Mouse (Mus musculus) kidney, adult 2 months (tissue): ENCODE results near the gene Grb7. TPM values are rescaled to one million over a fixed set of nuclear protein-coding genes. Genes with fewer than 3 reads are reported as not detected.

Experiments
- DNase-seq: peaks from one replicate; pipeline ENCODE4 v3.0.0; 2021
- H3K27ac ChIP-seq: fragments of 200-500 bp; 2 replicates; pipeline ENCODE4 v1.5.1; 2012; ENCODE audit warnings: low read depth, low read length, control low read depth, inconsistent platforms; ENCODE audit not compliant: insufficient read depth
- H3K27me3 ChIP-seq: fragments of 200-500 bp; replicated peaks from 2 replicates; pipeline ENCODE4 v1.6.1; 2012; ENCODE audit warnings: mild to moderate bottlenecking, moderate library complexity, low read length, inconsistent platforms; ENCODE audit not compliant: control insufficient read depth, insufficient read depth
- H3K36me3 ChIP-seq: fragments of 200-500 bp; 2 replicates; pipeline ENCODE4 v1.6.1; 2012; ENCODE audit warnings: mild to moderate bottlenecking, moderate library complexity, low read length, inconsistent platforms; ENCODE audit not compliant: control insufficient read depth, insufficient read depth
- H3K4me1 ChIP-seq: fragments of 200-500 bp; 2 replicates; pipeline ENCODE4 v1.6.1; 2011; ENCODE audit warnings: low read length; ENCODE audit not compliant: control insufficient read depth, insufficient read depth
- H3K4me3 ChIP-seq: fragments of 200-500 bp; 2 replicates; pipeline ENCODE4 v1.5.1; 2011; ENCODE audit warnings: mild to moderate bottlenecking, low read depth, low read length, control low read depth; ENCODE audit not compliant: insufficient read depth
- CTCF ChIP-seq: fragments of 200-500 bp; conservative IDR thresholded peaks from 2 replicates; pipeline ENCODE4 v1.5.1; 2011; ENCODE audit warnings: low read depth, mild to moderate bottlenecking, control low read depth, low read length, moderate library complexity, mixed read lengths; ENCODE audit not compliant: insufficient read depth, insufficient read length
- POLR2A ChIP-seq: fragments of 200-500 bp; IDR thresholded peaks from one replicate; pipeline ENCODE4 v1.6.1; 2011; ENCODE audit warnings: low read depth, low read length, control low read depth
- WGBS: fragments of 180-500 bp; shearing (Covaris S2); methylation state at CpG from one replicate; pipeline ENCODE4 v1.1.7; 2018; 5-methylcytosine and 5-hydroxymethylcytosine counted together
- polyA plus RNA-seq: library from polyadenylated mRNA; depleted of rRNA; stranded (reverse); fragments of >200 nt; gene quantifications from 2 replicates; pipeline ENCODE4 v1.2.3, GENCODE M21; 2012

Gene Grb7
- polyA plus RNA-seq, 1 experiment, result 143 TPM

DNA sequence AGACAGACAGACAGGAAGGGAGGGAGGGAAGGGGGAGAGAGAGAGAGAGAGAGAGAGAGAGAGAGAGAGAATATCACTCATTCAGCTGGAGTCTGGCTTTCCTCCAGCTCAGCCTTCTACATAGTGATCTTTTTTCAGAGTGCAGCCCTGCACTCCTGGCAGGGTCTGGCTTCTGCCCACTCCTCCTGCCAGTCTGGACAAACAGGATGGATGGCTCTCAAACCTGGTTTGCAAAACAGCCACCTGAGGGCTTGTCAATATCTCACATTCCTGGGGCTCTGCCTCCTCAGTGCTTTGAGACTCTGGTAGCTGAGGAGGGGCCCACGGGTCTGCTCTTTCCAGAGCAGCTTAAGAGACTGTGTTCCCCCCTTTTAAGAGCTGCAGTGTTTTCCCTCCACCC, 956 bp upstream of the Grb7 start:
- Histone ChIP-seq H3K36me3 (no peaks in the 10 kb centered on the region), H3K27me3 (no peaks in the 10 kb centered on the region), H3K27ac (peak overlapping the region; percentile 98), H3K4me3 (no peak overlapping the region), H3K4me1 (peaks cover 20% of the 10 kb centered on the region)
- WGBS, result 33% methylated on average over 1 of the region's 1 CpGs
- peak; percentile 32 for DNase-seq
- TF ChIP-seq POLR2A (no peak), CTCF (no peak)

DNA sequence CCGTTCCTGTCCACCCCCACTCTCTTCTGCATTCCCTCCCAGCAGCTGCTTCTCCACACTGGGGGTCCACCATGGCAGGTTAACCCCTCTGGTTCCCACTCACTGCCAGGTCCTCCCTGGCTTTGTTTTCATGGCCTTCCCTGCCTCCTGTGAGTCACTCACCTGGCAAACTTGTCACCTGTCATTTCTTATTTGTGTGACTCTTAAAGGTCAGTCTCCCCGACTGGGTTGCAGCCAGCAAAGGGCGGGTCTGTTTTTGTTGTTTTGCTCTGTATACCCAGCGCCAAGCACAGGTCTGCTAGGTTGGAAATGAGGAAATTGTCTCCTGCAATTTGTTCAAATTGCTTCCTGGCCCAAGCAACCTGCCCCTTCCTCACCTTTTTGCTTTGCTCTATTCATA, 515 bp upstream of the Grb7 start:
- Histone ChIP-seq H3K36me3 (no peaks in the 10 kb centered on the region; the same call in 1 of the 2 replicates), H3K27ac (peak overlapping the region; percentile 98), H3K4me1 (peaks cover 24% of the 10 kb centered on the region), H3K4me3 (no peak overlapping the region), H3K27me3 (no peaks in the 10 kb centered on the region)
- TF ChIP-seq POLR2A (no peak), CTCF (no peak)
- peak; percentile 89 for DNase-seq
- WGBS, result 33% methylated on average over 4 of the region's 4 CpGs

DNA sequence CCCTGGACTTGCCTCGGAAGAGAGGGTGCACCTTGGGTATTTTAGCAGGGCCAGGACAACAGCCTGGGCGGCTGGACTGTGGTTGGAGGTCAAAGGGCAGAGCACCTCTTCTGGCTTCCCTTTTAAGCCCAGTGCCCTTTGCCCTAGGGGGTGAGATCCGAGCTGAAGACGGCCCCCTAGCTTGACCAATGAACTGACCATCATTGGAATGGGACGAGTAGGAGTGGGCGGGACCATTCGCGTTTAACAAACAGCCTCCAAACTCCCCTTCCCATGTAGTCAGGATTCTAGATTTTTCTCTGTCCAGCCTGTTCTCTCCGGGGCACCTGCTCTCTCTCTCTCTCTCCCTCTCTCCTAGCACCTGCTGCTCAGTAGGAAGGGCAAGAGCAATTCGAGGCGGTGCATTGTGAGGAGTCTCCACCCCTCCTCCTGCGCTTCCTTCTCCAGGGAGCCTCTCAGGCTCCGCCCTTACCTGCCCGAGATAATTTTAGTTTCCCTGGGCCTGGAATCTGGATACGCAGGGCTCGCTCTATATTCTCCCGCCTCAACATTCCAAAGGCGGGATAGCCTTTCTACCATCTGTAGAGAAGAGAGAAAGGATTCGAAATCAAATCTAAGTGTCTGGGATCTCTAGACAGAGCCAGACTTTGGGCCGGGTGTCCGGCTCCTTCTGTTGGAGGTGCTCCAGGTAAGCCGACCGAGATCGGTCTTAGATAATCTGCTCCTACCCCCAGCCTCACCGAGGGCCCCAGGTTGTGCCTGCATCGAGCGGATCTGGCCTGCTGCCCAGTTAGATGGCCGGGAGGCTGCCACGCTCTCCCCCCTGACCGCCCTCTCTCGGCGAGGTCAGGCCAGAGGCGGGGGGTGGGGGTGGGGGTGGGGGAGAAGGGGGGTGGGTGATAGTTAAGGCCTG, 624 bp downstream of the Grb7 start:
- peaks cover 4% of the 10 kb centered on the region for H3K36me3 ChIP-seq
- TF ChIP-seq CTCF, result no peak
- no peak for TF ChIP-seq POLR2A
- H3K27ac ChIP-seq, result peak overlapping the region; percentile 98
- peaks cover 26% of the 10 kb centered on the region for H3K4me1 ChIP-seq
- peak overlapping the region; percentile 89 for H3K4me3 ChIP-seq
- peak; percentile 95 for DNase-seq
- no peaks in the 10 kb centered on the region for H3K27me3 ChIP-seq
- WGBS, result 3% methylated on average over 33 of the region's 33 CpGs

DNA sequence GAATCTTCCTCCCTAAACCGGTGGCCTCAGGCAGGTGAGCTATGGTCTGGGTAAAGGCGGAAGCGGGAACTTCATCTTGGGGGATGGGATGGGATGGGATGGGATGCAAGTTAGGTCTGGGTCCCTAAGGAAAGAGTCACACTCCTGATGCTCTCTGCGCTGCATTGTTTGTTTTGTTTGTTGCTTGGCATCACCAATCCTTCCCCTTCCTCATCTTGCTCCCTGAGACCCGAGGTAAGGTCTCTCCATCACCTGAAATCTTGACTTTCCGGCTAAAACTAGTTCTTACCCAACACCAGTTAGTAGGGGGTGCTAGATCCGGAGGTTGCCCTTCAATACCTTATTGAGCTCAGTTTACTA, 1.3 kb downstream of the Grb7 start:
- Histone ChIP-seq H3K27ac (peak overlapping the region; percentile 98), H3K36me3 (peaks cover 8% of the 10 kb centered on the region), H3K27me3 (no peaks in the 10 kb centered on the region), H3K4me1 (peaks cover 26% of the 10 kb centered on the region), H3K4me3 (peak overlapping the region; percentile 89)
- DNase-seq, result no peak
- WGBS, result 15% methylated on average over 7 of the region's 7 CpGs
- TF ChIP-seq CTCF, result no peak
- TF ChIP-seq POLR2A, result no peak

DNA sequence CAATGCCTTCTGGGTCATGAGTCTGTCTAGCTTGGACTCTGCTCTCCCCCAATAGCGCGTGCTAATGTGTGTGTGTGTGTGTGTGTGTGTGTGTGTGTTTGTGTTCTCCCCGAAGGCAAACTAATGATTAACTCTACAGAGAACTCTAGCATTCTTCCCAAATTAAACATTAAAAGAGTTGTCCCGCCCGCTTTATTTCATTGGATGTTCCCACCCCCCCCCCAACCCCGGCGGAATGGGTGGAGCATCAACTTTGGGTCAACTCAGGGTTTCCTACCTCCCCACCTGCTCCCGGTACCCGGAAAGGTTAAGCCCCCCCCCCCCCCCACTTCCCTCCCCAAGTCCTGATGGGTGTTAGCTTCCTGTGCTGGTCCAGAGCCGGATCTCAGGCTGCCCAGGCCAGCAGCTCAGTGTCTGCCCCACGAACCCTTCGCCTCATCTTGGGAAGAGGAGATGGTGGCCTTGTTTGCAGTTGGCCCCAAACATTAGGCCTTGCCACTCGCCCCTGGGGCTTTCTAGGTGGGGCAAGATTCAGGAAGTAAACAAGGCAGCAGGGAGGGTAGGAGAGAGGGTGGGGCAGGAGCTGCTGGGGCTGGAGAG, 2.1 kb downstream of the Grb7 start:
- Histone ChIP-seq H3K4me3 (peak overlapping the region; percentile 89), H3K4me1 (peaks cover 26% of the 10 kb centered on the region), H3K27me3 (no peaks in the 10 kb centered on the region), H3K27ac (peak overlapping the region; percentile 98), H3K36me3 (peaks cover 11% of the 10 kb centered on the region)
- peak; percentile 93 for DNase-seq
- no peak for TF ChIP-seq POLR2A
- 14% methylated on average over 13 of the region's 13 CpGs for WGBS

DNA sequence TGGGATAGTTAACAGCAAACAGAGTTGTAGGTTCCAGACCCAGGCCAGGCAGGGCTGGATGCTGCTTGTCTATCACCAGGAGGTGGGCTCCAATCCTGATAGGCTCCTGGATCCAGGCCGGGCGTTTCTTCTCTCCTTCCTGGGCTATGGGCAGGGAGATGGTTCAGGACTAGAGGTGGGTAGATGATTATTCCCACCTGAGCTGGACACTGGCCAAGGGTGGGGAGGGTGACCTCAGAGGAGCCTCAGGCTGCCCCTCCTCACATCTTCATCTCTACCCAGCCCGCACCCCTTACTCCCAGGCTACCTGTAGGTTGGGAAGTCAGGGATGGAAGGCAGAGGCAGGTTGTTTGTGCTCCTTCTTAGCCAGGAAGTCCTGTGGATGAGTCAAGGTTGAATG, 3.2 kb downstream of the Grb7 start:
- H3K27me3 ChIP-seq, result no peaks in the 10 kb centered on the region
- WGBS, result 29% methylated on average over 3 of the region's 3 CpGs
- H3K36me3 ChIP-seq, result peaks cover 14% of the 10 kb centered on the region
- peaks cover 26% of the 10 kb centered on the region for H3K4me1 ChIP-seq
- peak; percentile 33 for DNase-seq
- peak overlapping the region; percentile 84 for H3K27ac ChIP-seq
- H3K4me3 ChIP-seq, result peak overlapping the region; percentile 66
- no peak for TF ChIP-seq CTCF
- TF ChIP-seq POLR2A, result no peak

DNA sequence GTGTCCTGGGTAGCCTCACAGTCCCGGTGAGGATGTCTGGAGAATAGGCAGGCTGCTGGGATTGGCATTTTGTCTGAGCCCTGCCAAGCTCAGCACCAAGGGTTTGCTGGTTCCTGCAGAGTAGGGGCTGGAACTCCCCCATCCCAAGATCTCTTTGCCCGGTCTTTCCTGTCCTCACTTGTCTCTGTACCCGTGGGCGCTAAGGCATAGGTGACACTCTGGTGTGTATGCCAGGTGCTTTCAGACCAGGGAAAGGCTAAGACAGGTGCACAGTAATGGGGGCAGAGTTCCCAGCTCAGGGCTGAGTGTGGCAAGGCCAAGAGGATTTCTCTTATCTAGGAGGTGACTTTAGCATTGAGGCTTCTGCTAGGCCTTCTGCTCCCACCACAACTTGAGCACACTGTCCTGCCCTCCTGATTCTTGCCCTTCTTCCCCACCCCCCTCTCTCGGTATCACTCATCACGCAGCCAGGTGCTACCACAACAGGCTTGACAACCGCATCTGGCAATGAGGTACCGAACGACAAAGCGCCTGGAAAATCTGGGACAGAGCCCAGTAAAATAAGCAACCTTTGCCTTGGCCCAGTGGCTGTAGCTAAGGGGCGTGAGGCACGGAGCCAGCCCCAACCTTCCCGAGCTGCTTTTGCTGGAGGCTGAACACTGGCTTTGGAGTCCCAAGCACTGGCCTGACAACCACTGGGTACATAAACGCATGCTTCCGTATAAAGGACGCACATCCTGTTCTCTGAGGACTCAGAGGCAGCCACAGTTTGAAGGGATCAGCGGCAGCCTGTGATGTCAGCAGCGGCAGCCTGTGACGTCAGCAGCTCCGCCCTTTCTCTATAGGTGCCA, 4.0 kb downstream of the Grb7 start:
- peaks cover 26% of the 10 kb centered on the region for H3K4me1 ChIP-seq
- H3K4me3 ChIP-seq, result peak overlapping the region; percentile 66; the same call in 1 of the 2 replicates
- 41% methylated on average over 20 of the region's 20 CpGs for WGBS
- peaks cover 19% of the 10 kb centered on the region for H3K36me3 ChIP-seq
- peak overlapping the region; percentile 84 for H3K27ac ChIP-seq
- peak; percentile 90 for DNase-seq
- TF ChIP-seq CTCF (no peak), POLR2A (no peak)
- H3K27me3 ChIP-seq, result no peaks in the 10 kb centered on the region
